Mouse (Mus musculus) lung, postnatal 0 days (tissue): ENCODE data around the gene Dhfr. TPM values are rescaled to one million over a fixed set of nuclear protein-coding genes. Genes with fewer than 3 reads are reported as not detected.

Experiments used
- ATAC-seq: fragments of 200-750 bp; cut with Nextera tagmentation; 2 replicates; pipeline ENCODE4 v1.8.0; 2017; ENCODE audit warnings: moderate library complexity
- DNase-seq: peaks from one replicate; pipeline ENCODE4 v3.0.0-alpha.2; 2016; ENCODE audit warnings: low spot score
- H3K27ac ChIP-seq: fragments of 300-500 bp; sonication (generic); 2 replicates; pipeline ENCODE4 v1.5.1; 2014; ENCODE audit warnings: antibody characterized with exemption, mild to moderate bottlenecking, low read length, mixed read lengths
- H3K27me3 ChIP-seq: fragments of 300-500 bp; sonication (generic); replicated peaks from 2 replicates; pipeline ENCODE4 v1.6.1; 2014; ENCODE audit warnings: low read length, mixed read lengths; ENCODE audit not compliant: insufficient read depth
- H3K36me3 ChIP-seq: fragments of 300-500 bp; sonication (generic); 2 replicates; pipeline ENCODE4 v1.6.1; 2014; ENCODE audit warnings: low read length, mixed read lengths; ENCODE audit not compliant: insufficient read depth
- H3K4me1 ChIP-seq: fragments of 300-500 bp; sonication (generic); 2 replicates; pipeline ENCODE4 v1.6.1; 2014; ENCODE audit warnings: antibody characterized with exemption, low read depth, low read length, mixed read lengths; ENCODE audit not compliant: insufficient read depth
- H3K4me2 ChIP-seq: fragments of 300-500 bp; sonication (generic); replicated peaks from 2 replicates; pipeline ENCODE4 v1.6.1; 2014; ENCODE audit warnings: low read depth, mild to moderate bottlenecking, low read length, moderate library complexity, mixed read lengths
- H3K4me3 ChIP-seq: fragments of 300-500 bp; sonication (generic); 2 replicates; pipeline ENCODE4 v1.5.1; 2014; ENCODE audit warnings: low read depth, low read length
- H3K9ac ChIP-seq: fragments of 300-500 bp; sonication (generic); replicated peaks from 2 replicates; pipeline ENCODE4 v1.6.1; 2014; ENCODE audit warnings: low read depth, mild to moderate bottlenecking
- H3K9me3 ChIP-seq: fragments of 300-500 bp; sonication (generic); 2 replicates; pipeline ENCODE4 v1.6.1; 2016; ENCODE audit warnings: low read length, mixed read lengths
- CTCF ChIP-seq: IDR thresholded peaks from 2 replicates; pipeline ENCODE4 v1.5.1; 2016; ENCODE audit warnings: antibody characterized with exemption, mild to moderate bottlenecking
- EP300 ChIP-seq: IDR thresholded peaks from 2 replicates; pipeline ENCODE4 v1.6.1; 2016; ENCODE audit warnings: antibody characterized with exemption, mild to moderate bottlenecking, control low read depth
- WGBS: fragments of 180-500 bp; shearing (Covaris S2); extraction: QIAGEN DNeasy Blood & Tissue Kit; methylation state at CpG from one replicate; pipeline ENCODE4 v1.1.7; 2014; 5-methylcytosine and 5-hydroxymethylcytosine counted together
- polyA plus RNA-seq: library from polyadenylated mRNA; unstranded; fragments of >200 nt; fragmentation: Nextera tagmentation; extraction: Ambion mirVana; gene quantifications from 2 replicates; pipeline ENCODE4 v1.2.1, GENCODE M21; 2015

The Dhfr gene
- polyA plus RNA-seq, 1 experiment from 2014 or later: 2.7 TPM

DNA sequence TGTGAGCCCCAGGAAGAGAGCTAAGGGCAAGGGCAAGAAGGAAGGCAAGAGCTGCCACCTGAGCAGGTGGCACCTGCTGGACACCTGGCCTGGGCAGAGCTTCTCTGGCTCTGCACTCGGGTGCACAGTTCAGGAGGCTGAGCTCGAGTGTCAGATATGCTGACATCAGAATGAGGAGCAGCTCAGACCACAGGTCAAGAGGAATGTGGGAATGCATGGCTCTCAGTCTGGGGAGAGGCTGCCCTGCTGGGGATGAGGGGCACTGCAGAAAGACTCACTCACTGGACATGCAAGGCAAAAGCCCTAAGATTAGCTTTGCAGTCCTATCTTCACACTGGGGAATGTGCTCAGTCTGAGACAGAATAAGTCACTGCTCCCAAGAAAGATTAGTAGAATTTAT, 47.5 kb downstream of the Dhfr start:
- peak; percentile 43 for TF ChIP-seq CTCF
- TF ChIP-seq EP300: no peak
- H3K36me3 ChIP-seq: no peaks in the 10 kb centered on the region
- 26% methylated on average over 2 of the region's 2 CpGs for WGBS
- H3K27me3 ChIP-seq: no peaks in the 10 kb centered on the region
- H3K9ac ChIP-seq: no peak overlapping the region
- DNase-seq: peak; percentile 14
- H3K9me3 ChIP-seq: no peaks in the 10 kb centered on the region
- no peaks in the 10 kb centered on the region for H3K4me1 ChIP-seq
- no peak overlapping the region for H3K4me3 ChIP-seq
- ATAC-seq: peak; percentile 75
- no peak overlapping the region for H3K27ac ChIP-seq
- no peak overlapping the region for H3K4me2 ChIP-seq

DNA sequence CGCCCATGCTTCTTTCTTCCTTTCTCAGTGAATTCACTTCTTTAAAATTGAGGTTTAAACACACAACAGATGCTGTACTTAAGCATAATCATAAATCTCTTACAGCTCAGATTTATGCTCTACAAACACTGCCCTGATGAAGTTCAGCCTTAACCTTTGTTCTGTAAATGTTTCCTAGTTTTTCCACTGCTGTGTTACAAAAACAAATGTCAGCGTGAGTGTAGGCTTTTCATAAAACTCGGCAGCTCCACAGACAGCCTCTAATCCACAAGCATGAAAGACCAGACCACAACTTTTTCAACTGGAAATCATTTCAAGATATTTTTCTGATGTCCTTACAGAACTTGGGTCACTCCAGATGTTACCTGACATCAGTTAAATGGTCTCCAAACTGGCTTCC, 49.0 kb downstream of the Dhfr start:
- H3K36me3 ChIP-seq: no peaks in the 10 kb centered on the region
- H3K27me3 ChIP-seq: no peaks in the 10 kb centered on the region
- ATAC-seq: no peak
- TF ChIP-seq CTCF (no peak), EP300 (no peak)
- no peak overlapping the region for H3K4me2 ChIP-seq
- no peak for DNase-seq
- no peak overlapping the region for H3K27ac ChIP-seq
- H3K4me3 ChIP-seq: no peak overlapping the region
- H3K9me3 ChIP-seq: no peaks in the 10 kb centered on the region
- H3K4me1 ChIP-seq: no peaks in the 10 kb centered on the region
- WGBS: 64% methylated on average over 3 of the region's 3 CpGs
- H3K9ac ChIP-seq: no peak overlapping the region

DNA sequence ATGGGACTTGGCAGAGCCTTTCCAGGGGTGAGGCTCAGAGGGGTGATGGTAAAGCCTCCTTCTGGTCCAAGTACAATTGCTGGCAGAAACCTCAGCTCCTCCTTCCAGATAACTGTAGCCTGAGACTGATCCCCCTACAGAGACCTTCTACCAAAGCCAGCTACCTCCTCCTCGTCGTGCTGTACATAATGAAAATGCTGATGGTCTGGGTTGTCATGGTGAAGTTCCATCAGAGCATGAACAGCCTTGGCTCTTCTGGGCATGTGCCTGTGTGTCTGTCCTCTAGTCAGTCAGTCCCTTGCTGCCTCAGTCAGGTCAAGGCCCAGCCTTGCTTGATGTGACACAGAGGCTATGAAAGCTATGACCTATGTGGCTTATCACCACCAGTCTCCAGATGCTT, 56.0 kb downstream of the Dhfr start:
- Histone ChIP-seq H3K9ac (no peak overlapping the region), H3K27ac (no peak overlapping the region), H3K4me1 (no peaks in the 10 kb centered on the region), H3K9me3 (no peaks in the 10 kb centered on the region), H3K27me3 (no peaks in the 10 kb centered on the region), H3K4me2 (no peak overlapping the region), H3K4me3 (no peak overlapping the region), H3K36me3 (no peaks in the 10 kb centered on the region)
- no peak for TF ChIP-seq EP300
- TF ChIP-seq CTCF: no peak
- ATAC-seq (no peak), DNase-seq (no peak)
- WGBS: 80% methylated on average over 2 of the region's 2 CpGs

DNA sequence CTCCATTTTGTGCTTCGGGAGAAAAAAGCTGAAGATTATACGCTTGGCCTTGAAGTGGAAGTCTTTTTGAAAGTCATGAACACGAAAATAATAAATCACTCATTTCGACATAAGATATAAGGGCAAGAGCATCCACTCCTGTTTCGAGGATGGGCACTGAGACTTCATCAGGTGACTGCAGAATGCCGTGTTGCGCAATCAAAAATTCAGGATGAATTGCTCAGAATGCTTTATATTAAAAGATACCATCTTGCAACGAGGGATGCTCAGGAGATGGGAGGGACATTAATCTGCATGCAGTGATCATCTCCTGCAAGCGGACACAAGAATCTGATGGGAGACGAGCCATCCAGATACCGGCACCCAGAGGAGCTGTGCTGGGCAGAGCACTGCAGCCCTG, 65.1 kb downstream of the Dhfr start:
- H3K36me3 ChIP-seq: no peaks in the 10 kb centered on the region
- no peaks in the 10 kb centered on the region for H3K9me3 ChIP-seq
- 76% methylated on average over 11 of the region's 11 CpGs for WGBS
- no peak for ATAC-seq
- no peak overlapping the region for H3K9ac ChIP-seq
- H3K27ac ChIP-seq: no peak overlapping the region
- H3K4me1 ChIP-seq: no peaks in the 10 kb centered on the region
- 0 out of 2 replicates have a peak, but pooled peaks cover 3% of the 10 kb centered on the region for H3K27me3 ChIP-seq
- no peak overlapping the region for H3K4me3 ChIP-seq
- no peak for TF ChIP-seq CTCF
- no peak for TF ChIP-seq EP300
- H3K4me2 ChIP-seq: no peak overlapping the region
- no peak for DNase-seq

DNA sequence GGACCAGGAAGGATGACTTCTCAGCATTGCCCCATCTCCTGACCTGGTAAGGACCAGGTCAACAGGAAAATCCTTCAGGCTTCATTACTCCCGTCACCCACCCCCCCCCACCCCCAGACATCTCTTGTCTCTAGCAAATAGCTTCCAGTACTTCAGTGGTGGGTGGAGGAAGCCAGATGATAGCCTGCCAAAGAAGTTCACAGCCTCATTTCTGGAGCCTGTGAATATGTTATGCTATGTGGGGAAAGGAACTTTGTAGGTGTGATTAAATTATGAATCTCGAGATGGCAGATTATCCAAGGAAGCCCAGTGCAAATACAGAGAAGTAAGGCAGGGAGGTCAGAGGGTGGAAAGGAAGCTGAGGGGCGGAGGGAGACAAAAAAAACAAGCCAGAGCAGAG, 69.2 kb downstream of the Dhfr start:
- DNase-seq (no peak), ATAC-seq (no peak)
- 44% methylated on average over 3 of the region's 3 CpGs for WGBS
- no peak for TF ChIP-seq EP300
- no peak for TF ChIP-seq CTCF
- Histone ChIP-seq H3K9ac (no peak overlapping the region), H3K4me2 (no peak overlapping the region), H3K4me3 (no peak overlapping the region), H3K9me3 (no peaks in the 10 kb centered on the region), H3K36me3 (no peaks in the 10 kb centered on the region), H3K4me1 (0 out of 2 replicates have a peak, but pooled peaks cover 5% of the 10 kb centered on the region), H3K27ac (no peak overlapping the region), H3K27me3 (peaks cover 21% of the 10 kb centered on the region)

DNA sequence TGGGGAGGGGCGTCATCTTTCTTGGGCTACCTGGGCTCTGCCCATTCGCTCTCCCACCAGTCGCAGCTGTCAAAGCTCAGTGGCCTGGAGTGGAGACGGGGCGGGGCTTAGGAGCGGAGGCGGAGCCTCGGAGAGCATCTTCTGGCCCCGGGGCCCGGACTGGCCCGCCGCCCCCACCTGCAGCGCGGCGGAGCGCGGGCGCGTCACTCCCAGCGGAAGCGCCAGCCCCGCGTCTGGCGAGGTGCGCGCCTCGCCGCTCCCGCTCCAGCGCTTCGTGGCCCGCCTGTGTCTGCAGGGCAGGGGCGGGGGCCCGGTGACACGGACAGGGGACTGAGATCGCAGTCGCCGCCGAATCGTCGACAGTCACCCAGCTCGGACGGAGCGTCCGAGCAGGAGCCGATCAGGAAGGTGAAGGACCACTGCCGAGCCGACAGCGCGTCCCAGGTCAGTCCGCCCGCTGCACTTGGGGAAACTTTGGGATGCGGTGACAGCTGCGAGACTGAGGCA, 71.3 kb downstream of the Dhfr start, which contains the start of gene Ankrd34b:
Gene Ankrd34b (plus strand): TSS at position 139 of the 507 bp plus-strand sequence.
- under 1% methylated on average over 37 of the region's 54 CpGs for WGBS
- H3K4me1 ChIP-seq: 0 out of 2 replicates have a peak, but pooled peaks cover 5% of the 10 kb centered on the region
- H3K4me2 ChIP-seq: peak within 1 kb of the TSS; percentile 95
- H3K27me3 ChIP-seq: peaks cover 21% of the 10 kb centered on the region
- DNase-seq (peak; percentile 37), ATAC-seq (peak; percentile 80)
- H3K4me3 ChIP-seq: peak within 1 kb of the TSS; percentile 49
- no peak within 1 kb of the TSS for H3K27ac ChIP-seq
- H3K9ac ChIP-seq: no peak within 1 kb of the TSS
- no peaks in the 10 kb centered on the region for H3K36me3 ChIP-seq
- no peaks in the 10 kb centered on the region for H3K9me3 ChIP-seq
- TF ChIP-seq CTCF (no peak), EP300 (no peak)
